Mouse (Mus musculus): ENCODE results near the gene Plekha5.
"Not testable (repeated sequence)": the region's sequence is repeated elsewhere in the genome, so short reads cannot be mapped to it uniquely, and the experiment has no call there.

The Plekha5 gene

DNA sequence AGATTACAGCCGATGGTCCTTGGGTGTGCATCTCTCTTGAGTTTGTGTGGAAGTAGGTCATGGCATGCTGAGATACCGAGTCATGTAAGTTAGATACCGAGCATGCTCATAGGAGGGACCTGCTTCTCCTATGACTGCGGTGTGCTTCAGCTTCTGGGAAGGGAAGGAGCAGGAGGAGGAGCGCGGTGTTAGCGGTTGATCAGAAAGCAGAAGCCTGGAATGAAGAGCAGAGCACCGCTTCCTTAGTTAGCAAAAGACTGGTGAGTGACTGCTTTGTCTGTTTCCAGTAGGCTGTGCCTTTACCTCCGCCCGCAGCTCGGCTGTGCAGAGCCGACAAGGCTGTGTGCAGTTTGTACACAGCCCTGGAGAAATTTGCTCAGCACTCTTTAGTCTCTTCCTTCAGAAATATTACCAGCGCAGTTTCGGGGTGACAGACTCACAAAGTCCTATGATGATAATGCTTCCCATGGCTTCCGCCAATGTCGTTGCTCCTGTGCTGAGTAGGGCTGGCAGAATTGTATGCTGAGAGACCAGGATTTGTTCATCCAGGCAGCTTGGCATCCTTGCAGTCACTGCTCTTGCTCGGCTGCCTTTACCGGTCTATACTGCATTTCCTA, 67.2 kb downstream of the Plekha5 start:
- peak; percentile 63 to 69 for DNase-seq

DNA sequence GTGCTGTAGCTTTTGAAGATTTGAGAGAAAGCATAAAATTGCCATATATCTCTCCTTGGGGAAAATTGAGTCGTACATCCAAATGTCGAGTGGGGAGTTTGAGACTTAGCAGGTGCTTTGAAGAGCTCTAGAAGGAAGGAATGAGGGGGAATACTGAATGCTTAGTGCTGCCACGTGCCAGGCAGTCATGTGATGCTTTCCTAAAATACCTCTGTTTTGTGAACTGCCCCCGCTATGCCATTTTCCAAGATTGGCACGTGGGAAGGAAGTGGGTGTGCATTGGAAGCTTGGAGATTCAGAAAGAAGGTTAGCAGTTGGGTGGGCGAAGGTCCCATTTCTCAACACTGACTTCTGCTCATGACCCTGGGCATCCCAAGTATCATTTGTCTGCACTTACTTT, 68.2 kb downstream of the Plekha5 start:
- DNase-seq = peak; percentile 48 to 51

- DNase-seq = no peak
Measured at GRCm38 (mm10) chr6:140498074-140498473, 74.2 kb downstream of the Plekha5 start.

DNA sequence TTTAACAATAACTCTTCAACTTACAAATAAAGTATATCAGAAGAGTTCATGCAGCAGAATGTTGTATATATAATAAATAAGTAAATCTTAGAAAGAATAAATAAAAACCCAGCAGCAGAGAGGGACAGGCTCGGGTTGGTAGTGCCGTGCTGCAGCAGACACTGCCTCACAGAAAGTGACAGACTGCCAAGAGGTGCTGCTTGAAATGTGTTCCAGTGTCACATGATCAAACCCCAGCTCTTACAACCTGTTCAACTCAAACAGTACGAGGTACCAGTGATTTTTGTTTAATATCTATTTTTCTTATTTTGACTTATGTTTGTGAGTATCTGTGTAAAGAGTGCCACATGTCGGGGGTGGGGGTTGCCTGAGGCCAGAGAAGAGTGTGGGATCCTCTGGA, 75.1 kb downstream of the Plekha5 start:
- peak in 1 of 2 experiments; percentile 41 for DNase-seq

- DNase-seq = not testable (repeated sequence)
Measured at GRCm38 (mm10) chr6:140500829-140501228, 77.0 kb downstream of the Plekha5 start.

GRCm38 (mm10) chr6:140501841-140502240, 78.0 kb downstream of the Plekha5 start:
- DNase-seq = no peak

DNA sequence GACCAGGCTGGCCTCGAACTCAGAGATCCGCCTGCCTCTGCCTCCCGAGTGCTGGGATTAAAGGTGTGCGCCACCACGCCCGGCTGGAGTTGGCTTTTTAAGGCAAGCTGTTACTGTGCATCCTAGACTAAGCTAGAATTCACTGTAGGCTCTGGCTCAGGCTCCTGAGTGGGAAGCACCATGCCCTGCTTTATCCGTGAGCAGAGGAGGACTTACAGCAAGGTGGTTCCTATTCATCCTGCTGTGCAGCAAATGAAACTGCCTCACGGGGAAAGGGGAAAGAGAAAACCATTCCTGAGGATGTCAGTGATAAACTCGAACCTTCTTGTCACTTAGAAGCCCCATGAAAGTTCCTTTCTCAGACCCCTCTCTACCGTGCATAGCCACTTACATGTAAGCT, 80.9 kb downstream of the Plekha5 start:
- DNase-seq = no peak

- no peak for DNase-seq
Measured at GRCm38 (mm10) chr6:140507605-140508004, 83.8 kb downstream of the Plekha5 start.

DNA sequence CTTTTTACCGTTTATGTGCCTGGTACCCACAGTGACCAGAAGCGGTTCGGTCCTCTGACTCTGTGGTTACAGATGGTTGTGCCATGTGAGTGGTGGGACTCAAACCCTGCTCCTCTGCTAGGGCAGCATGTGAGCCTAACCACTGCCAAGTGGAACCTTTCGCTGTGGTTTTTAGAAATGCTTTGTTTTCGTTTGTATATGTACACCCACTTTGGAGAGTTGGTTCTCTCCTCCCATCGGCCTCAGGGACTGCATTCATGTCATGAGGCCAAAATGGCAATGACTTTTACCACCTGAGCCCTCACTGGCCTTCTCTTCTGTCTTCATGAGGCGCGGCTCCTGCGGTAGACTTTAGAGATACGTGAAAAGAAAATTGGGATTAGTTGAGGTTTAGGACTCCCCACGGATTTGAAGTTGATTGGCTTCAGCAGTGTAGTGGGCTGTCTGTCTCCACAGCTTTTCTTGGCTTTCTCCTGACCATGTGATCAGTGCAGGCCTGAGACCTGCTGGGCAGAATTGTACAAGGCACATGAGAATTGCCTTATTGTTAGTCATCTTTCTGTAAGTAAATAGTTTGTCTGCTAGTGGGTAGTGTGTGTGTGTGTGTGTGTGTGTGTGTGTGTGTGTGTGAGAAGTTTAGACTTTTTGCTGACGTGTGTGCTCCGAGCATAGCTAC, 84.8 kb downstream of the Plekha5 start:
- no peak for DNase-seq

GRCm38 (mm10) chr6:140509151-140509530, 85.3 kb downstream of the Plekha5 start:
- DNase-seq = no peak

DNA sequence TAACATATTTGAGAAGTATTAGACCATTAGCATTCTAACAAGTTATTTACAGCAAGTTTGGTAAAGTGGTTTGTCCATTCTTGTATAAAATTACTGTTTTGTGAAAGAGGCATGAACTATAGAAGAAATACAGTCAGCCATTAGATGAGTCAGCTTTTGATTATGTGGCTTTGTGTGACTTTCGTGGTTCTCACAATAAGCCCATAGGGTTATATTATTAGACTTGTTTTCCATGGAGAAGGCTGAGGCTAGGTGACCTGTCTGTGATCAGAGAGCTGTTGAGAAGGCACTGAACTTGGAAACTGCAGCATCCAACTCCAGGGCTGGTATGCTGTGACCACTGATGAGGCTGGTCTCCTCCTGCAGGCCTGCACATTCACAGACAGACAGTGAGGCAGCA, 88.2 kb downstream of the Plekha5 start:
- no peak for DNase-seq

DNA sequence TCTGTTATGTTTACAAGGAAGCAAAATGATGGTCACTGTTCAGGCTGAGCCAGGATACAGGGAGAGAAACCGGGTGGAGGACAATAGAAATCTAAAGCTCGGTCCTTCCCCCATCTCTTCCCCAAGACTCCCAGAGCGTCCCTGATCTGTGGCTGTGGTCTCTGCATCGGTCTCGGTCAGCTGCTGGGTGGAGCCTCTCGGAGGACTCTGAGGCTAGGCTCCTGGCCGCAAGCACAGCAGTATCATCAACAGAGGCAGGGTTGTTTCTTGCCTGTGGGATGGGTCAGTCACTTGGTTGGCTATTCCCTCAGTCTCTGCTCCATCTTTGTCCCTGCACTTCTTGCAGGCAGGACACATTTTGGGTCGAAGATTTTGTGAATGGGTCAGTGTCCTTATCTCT, 88.6 kb downstream of the Plekha5 start:
- DNase-seq = no peak

DNA sequence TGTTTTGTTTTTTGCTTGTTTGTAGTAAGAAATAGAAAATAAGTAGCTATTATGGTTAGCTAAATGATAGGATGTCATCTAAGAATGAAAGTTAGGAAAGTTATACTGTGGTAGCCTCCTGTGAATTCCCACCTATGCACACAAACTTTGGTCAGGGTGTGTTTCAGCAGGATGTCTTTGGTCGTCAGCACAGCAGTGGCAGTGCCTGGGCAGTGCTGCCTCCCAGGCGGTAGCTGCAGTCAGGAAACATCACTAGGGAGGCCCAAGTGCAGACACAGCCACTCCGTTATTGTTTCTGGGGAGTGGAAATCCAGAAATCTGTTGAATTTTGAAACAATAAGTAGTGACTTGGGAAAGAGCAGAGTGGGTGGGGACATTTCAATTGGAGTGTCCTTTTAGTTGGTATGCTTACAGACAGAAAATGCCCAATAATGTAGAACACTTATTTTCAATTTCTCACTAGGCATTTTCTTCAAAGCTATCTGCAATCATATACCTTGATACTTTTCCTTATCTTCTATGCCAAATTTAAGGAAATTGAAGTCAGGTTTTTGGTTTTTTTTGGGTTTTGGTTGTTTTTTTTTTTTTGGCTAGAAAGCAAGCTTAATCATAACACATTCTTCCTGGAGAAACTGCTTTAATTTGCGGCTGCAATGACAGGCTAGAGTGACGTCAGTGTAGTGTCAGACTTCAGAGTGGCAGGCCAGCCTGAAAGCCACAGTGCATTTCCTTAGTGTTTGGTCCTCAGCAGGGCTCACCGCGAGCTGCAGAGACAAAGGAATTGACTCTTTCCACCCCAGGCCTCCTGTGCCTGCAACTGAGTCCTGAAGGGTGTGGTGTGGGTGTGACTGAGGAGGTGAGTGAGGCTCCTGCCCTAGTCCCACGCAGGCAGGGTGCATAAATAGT, 90.6 kb downstream of the Plekha5 start:
- peak in 1 of 2 experiments; percentile 37 for DNase-seq

GRCm38 (mm10) chr6:140515550-140515949, 91.7 kb downstream of the Plekha5 start:
- no peak for DNase-seq

DNA sequence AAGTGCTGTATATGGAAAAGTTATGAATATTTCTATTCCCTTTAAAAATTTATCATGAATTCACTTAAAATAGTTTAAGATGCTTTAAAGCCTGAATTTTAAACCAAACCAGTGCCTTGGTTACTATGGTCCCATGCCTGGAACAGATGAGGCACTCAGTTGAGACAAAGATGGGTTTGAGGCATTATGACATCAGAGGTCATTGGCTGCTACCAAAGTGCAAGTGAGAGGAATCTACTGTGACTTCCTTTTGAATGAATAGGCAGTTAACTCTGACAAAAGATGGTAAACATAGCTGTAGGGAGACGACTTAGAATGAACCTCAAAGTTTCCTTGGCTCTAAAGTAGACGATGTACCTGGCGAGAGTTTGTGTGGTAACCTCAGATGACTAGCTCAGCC, 92.3 kb downstream of the Plekha5 start:
- DNase-seq = no peak

- peak; percentile 49 to 50 for DNase-seq
Measured at GRCm38 (mm10) chr6:140517188-140517587, 93.3 kb downstream of the Plekha5 start.

- peak in 1 of 2 experiments; percentile 49 for DNase-seq
Measured at GRCm38 (mm10) chr6:140519019-140519418, 95.2 kb downstream of the Plekha5 start.

DNA sequence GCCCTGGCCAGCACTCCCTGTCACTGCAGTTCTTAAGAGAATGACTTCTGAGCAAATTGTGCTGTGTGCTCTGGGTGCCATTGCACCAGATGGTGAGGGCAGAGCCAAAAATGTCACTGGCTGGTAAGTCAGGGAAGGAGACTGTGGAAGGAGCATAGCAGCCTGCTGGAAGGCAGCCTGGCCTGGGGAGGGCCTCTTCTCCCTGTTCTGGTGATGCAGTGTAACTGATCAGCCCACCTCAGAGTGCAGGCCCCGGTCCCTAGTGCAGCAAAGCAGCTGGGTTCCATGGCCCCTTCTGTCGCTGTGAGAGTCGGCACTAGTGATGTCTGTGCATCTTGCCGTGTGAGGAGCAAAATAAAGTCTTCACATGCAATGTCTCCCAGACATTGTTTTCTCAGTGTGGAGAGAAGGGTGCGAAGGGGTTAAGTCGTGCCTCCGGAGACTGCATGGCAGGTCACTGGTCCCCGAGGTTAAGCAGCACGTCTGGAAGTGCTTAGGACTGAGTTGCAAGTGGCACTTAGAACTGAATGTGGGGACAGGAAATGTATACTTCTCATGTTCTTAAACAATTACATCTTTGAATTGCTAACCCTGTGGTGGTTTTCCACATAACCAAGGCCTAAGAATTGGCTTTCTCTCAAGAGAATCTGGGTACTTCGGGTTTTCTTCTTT, 95.8 kb downstream of the Plekha5 start:
- DNase-seq = peak; percentile 81 to 83

DNA sequence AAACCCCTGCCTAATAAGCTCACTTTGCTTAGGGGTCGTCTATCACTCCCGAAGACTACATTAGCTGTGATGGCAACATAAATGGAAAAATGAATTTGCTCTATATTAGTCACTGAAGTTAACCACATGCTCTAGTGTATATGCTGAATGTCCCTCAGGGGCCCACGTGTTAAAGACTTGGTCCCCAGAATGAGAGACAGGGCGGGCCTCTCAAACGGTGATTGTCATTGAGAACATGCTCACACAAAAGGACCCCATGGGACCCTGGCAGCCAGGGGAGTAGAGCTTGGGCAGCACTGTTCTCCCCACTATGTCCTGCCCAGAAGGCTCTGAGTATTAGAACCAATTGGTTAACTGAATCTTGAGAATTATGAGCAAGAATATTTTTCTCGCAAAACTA, 97.1 kb downstream of the Plekha5 start:
- DNase-seq = no peak

DNA sequence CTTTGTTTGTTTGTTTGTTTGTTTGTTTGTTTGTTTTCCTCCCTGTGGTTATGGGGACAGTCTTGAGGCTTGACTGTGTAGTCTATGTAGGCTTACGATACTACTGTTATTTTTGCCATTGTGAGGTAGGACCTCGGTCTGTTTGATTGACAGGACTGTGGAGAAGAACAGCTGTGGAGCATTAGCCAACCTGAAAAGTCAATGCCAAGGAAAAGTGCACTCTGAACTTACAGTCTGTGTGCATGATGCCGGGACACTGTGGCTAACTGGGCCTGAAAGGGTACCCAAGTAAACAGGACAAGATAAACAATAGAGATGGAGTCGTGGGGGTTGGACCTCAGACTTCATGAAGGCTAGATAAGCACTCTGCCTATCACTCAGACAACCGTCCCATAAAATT, 98.0 kb downstream of the Plekha5 start:
- no peak for DNase-seq

DNA sequence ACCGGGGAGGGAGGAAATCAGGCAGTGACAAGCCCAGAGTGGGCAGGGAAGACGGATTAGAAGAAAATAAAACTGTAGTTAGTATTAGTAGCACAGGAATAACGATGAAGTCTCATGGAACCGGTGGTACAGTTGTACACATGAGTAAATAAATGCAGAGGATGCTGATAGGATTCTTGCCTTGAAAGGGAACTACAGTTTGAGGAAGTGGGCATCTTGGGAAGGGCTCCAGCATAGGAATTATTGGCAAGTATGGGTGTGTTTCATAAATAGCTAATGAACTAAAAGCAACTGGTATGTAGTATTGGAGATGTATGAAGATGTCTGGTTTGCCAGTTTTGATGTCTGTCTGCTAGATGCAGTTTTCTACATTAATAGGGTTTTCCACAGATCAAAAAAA, 99.7 kb downstream of the Plekha5 start:
- DNase-seq = no peak

GRCm38 (mm10) chr6:140528414-140528813, 104.6 kb downstream of the Plekha5 start:
- no peak for DNase-seq

DNA sequence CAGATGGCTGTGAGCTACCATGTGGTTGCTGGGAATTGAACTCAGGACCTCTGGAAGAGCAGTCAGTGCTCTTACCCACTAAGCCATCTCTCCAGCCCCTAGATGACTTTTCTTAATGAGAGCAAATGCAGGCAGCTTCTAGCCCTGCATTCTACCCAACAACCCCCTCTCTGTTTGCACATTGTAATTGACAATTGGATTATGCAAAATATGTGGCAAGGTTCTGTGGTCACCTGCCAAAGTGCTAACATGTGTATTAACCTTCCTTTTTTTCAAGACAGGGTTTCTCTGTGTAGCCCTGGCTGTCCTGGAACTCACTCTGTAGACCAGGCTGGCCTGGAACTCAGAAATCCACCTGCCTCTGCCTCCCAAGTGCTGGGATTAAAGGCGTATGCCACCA, 109.0 kb downstream of the Plekha5 start:
- DNase-seq = not testable (repeated sequence)
